Mouse (Mus musculus) ES-E14 (cell line): ENCODE measurements around the gene Themis2. TPM values are rescaled to one million over a fixed set of nuclear protein-coding genes. Genes with fewer than 3 reads are reported as not detected.
"Not testable (repeated sequence)": the region's sequence is repeated elsewhere in the genome, so short reads cannot be mapped to it uniquely, and the experiment has no call there.

Source experiments
- DNase-seq: peaks from one replicate; pipeline ENCODE4 v3.0.0-alpha.2; 2013; ENCODE audit warnings: low read depth, low spot score
- H3K27ac ChIP-seq: 2 replicates; pipeline ENCODE4 v1.5.1; 2012; ENCODE audit warnings: low read depth, mild to moderate bottlenecking, low read length, moderate library complexity, mixed read lengths; ENCODE audit not compliant: poor library complexity, insufficient read depth, severe bottlenecking
- H3K36me3 ChIP-seq: 2 replicates; pipeline ENCODE4 v1.6.1; 2012; ENCODE audit warnings: mild to moderate bottlenecking, low read length, moderate library complexity, mixed read lengths; ENCODE audit not compliant: control insufficient read depth, poor library complexity, insufficient read depth, severe bottlenecking
- H3K4me1 ChIP-seq, 2 experiments: fragments of 150-350 bp in 1 of 2; sonication (generic) in 1 of 2; 2 replicates each; pipeline ENCODE4 v1.6.1; 2012; ENCODE audit warnings: low read length in 2 of 2, mild to moderate bottlenecking in 1 of 2, mixed read lengths in 1 of 2; ENCODE audit not compliant: control insufficient read depth in 2 of 2, insufficient read depth in 2 of 2, poor library complexity in 1 of 2
- H3K4me3 ChIP-seq, 2 experiments: fragments of 150-350 bp in 1 of 2; sonication (generic) in 1 of 2; 2 replicates each; pipeline ENCODE4 v1.5.1; 2012; ENCODE audit warnings: low read length in 2 of 2, low read depth in 1 of 2, mild to moderate bottlenecking in 1 of 2, mixed read lengths in 1 of 2; ENCODE audit not compliant: insufficient read depth in 1 of 2, poor library complexity in 1 of 2, severe bottlenecking in 1 of 2
- H3K9ac ChIP-seq: 2 replicates; pipeline ENCODE4 v1.6.1; 2012; ENCODE audit warnings: low read depth, mild to moderate bottlenecking, low read length, mixed read lengths; ENCODE audit not compliant: poor library complexity, insufficient read depth, severe bottlenecking
- H3K9me3 ChIP-seq: fragments of 150-350 bp; sonication (generic); 2 replicates; pipeline ENCODE4 v1.6.1; 2012; ENCODE audit warnings: low read depth, mild to moderate bottlenecking, low read length; ENCODE audit not compliant: control insufficient read depth, insufficient read depth
- CHD2 ChIP-seq: IDR thresholded peaks from 2 replicates; pipeline ENCODE4 v1.6.1; 2014; ENCODE audit warnings: mild to moderate bottlenecking, low read depth, low read length, inconsistent platforms
- HCFC1 ChIP-seq: IDR thresholded peaks from 2 replicates; pipeline ENCODE4 v1.6.1; 2012; ENCODE audit warnings: low read length, inconsistent platforms, borderline replicate concordance; ENCODE audit not compliant: insufficient read depth
- MAFK ChIP-seq: IDR thresholded peaks from 2 replicates; pipeline ENCODE4 v1.6.1; 2014; ENCODE audit warnings: mild to moderate bottlenecking, low read depth, low read length, inconsistent platforms; ENCODE audit not compliant: insufficient read depth
- ZC3H11A ChIP-seq: IDR thresholded peaks from 2 replicates; pipeline ENCODE4 v1.6.1; 2012; ENCODE audit warnings: low read depth, mild to moderate bottlenecking, inconsistent platforms, low read length, borderline replicate concordance
- ZNF384 ChIP-seq: IDR thresholded peaks from 2 replicates; pipeline ENCODE4 v1.6.1; 2012; ENCODE audit warnings: low read depth, low read length, inconsistent platforms
- in situ Hi-C, 2 experiments: fragments of 600-800 bp; cut with MboI; formaldehyde crosslinking; loops; one replicate each; pipeline ENCODE4 v1.15.1; 2025; ENCODE audit warnings: low sequenced_read_pairs in 2 of 2, inconsistent platforms in 1 of 2; ENCODE audit not compliant: unreplicated experiment in 2 of 2
- total RNA-seq: library from RNA; depleted of rRNA; stranded (reverse); fragments of 300-350 nt; gene quantifications from 2 replicates; pipeline ENCODE4 v1.2.3, GENCODE M21; 2012

Gene Themis2
- total RNA-seq, 1 experiment, result 1.1 TPM

GRCm38 (mm10) chr4:132743992-132744911 lies 51.9 kb downstream of the Themis2 start:
- in situ Hi-C loops, result no loop called here
- H3K4me1 ChIP-seq, result peaks cover 0 to 22% of the 10 kb centered on the region in 2 experiments; a peak in 2 of 4 replicates
- H3K36me3 ChIP-seq, result peaks cover 2% of the 10 kb centered on the region; the same call in 1 of the 2 replicates
- TF ChIP-seq ZC3H11A (no peak), HCFC1 (no peak)
- no peaks in the 10 kb centered on the region for H3K9me3 ChIP-seq
- DNase-seq, result no peak
- no peak overlapping the region for H3K4me3 ChIP-seq
- H3K27ac ChIP-seq, result no peak overlapping the region
- no peak overlapping the region for H3K9ac ChIP-seq

DNA sequence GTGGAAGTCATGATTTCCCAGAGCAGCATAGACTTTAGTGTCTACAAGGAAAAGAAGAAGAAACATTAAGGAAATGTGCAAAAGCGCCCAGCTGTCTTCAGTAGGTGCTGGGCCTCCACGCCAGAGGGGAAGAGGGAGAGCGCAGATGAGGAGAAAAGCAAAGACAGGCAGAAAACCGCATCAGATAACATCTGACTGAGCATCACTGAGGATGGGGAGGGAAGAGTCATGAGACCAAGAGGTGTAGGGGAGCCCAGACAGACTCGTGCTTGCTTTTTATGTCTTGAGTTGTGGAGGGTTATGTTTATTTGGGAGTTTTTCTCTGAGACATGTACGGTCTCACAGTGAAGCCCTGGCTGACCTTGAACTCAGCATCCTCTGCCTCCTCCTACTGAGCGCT lies 54.7 kb downstream of the Themis2 start:
- Histone ChIP-seq H3K4me3 (no peak overlapping the region), H3K27ac (no peak overlapping the region), H3K9ac (no peak overlapping the region), H3K9me3 (no peaks in the 10 kb centered on the region), H3K36me3 (peaks cover 10% of the 10 kb centered on the region), H3K4me1 (peaks cover 0 to 7% of the 10 kb centered on the region in 2 experiments; a peak in 2 of 4 replicates)
- in situ Hi-C loops, result no loop called here
- TF ChIP-seq ZC3H11A, result no peak
- no peak for TF ChIP-seq CHD2
- no peak for TF ChIP-seq MAFK
- TF ChIP-seq ZNF384, result no peak
- TF ChIP-seq HCFC1, result no peak
- no peak for DNase-seq

GRCm38 (mm10) chr4:132737154-132737553 lies 59.0 kb downstream of the Themis2 start:
- H3K4me1 ChIP-seq, result peaks cover 6 to 12% of the 10 kb centered on the region in 2 experiments; a peak in 3 of 4 replicates
- H3K27ac ChIP-seq, H3K4me3 ChIP-seq, in situ Hi-C loops, H3K9me3 ChIP-seq, H3K36me3 ChIP-seq, DNase-seq, H3K9ac ChIP-seq: not testable (repeated sequence)

DNA sequence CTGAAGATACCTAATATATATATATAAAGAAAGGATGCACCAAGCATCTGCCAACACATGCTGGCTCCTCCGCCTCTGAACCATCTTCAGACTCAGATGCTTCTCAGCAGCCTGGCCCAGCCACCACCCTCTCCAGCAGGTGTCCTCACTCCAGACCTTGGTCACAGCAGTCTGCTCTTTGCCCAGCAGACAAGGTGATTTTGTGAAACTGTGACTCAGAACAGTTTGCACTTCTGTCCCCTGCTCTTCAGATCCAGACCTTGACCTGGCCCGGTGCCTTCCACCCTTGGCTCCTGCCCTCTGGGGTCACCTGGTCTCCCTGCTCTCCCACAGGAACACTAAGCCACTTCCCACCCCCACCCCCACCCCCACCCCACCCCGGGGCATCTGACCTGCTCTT lies 60.3 kb downstream of the Themis2 start:
- Histone ChIP-seq H3K27ac (peak overlapping the region; percentile 77; the same call in 1 of the 2 replicates), H3K4me1 (peaks cover 6 to 16% of the 10 kb centered on the region in 2 experiments; a peak in 3 of 4 replicates), H3K9me3 (no peaks in the 10 kb centered on the region), H3K4me3 (no peak overlapping the region), H3K36me3 (peaks cover 8% of the 10 kb centered on the region), H3K9ac (peak overlapping the region; percentile 79; the same call in 1 of the 2 replicates)
- 0 out of 2 replicates have a peak, but pooled peaks have one; percentile 5 for TF ChIP-seq ZC3H11A
- TF ChIP-seq HCFC1, result no peak
- TF ChIP-seq ZNF384, result no peak
- no peak for TF ChIP-seq CHD2
- no peak for TF ChIP-seq MAFK
- in situ Hi-C loops, result no loop called here
- DNase-seq, result no peak
